Mouse (Mus musculus) midbrain, embryonic 10.5 days (tissue): ENCODE measurements around the gene Gm13285. TPM values are rescaled to one million over a fixed set of nuclear protein-coding genes. Genes with fewer than 3 reads are reported as not detected.
"Not testable (repeated sequence)": the region's sequence is repeated elsewhere in the genome, so short reads cannot be mapped to it uniquely, and the experiment has no call there.

Source experiments
- DNase-seq: peaks from one replicate; pipeline ENCODE4 v3.0.0-alpha.2; 2017; ENCODE audit warnings: low spot score
- H3K27ac ChIP-seq: fragments of 300-500 bp; sonication (generic); replicated peaks from 2 replicates; pipeline ENCODE4 v1.5.1; 2016; ENCODE audit warnings: mild to moderate bottlenecking
- H3K27me3 ChIP-seq: fragments of 300-500 bp; sonication (generic); 2 replicates; pipeline ENCODE4 v1.6.1; 2016; ENCODE audit warnings: low read depth, mild to moderate bottlenecking; ENCODE audit not compliant: poor library complexity, severe bottlenecking
- H3K36me3 ChIP-seq: fragments of 300-500 bp; sonication (generic); 2 replicates; pipeline ENCODE4 v1.6.1; 2016; ENCODE audit warnings: mild to moderate bottlenecking, moderate library complexity
- H3K4me1 ChIP-seq: fragments of 300-500 bp; sonication (generic); 2 replicates; pipeline ENCODE4 v1.6.1; 2016
- H3K4me3 ChIP-seq: fragments of 300-500 bp; sonication (generic); 2 replicates; pipeline ENCODE4 v1.5.1; 2016; ENCODE audit warnings: mild to moderate bottlenecking, moderate library complexity
- H3K9me3 ChIP-seq: fragments of 300-500 bp; sonication (generic); replicated peaks from 2 replicates; pipeline ENCODE4 v1.6.1; 2016; ENCODE audit warnings: mild to moderate bottlenecking
- WGBS: fragments of 180-500 bp; shearing (Covaris S2); methylation state at CpG from one replicate; pipeline ENCODE4 v1.1.7; 2016; 5-methylcytosine and 5-hydroxymethylcytosine counted together
- polyA plus RNA-seq: library from polyadenylated mRNA; unstranded; fragments of >200 nt; fragmentation: Nextera tagmentation; extraction: Ambion mirVana; gene quantifications from 2 replicates; pipeline ENCODE4 v1.2.1, GENCODE M21; 2016

The Gm13285 gene
- polyA plus RNA-seq, 1 experiment from 2014 or later = not detected

DNA sequence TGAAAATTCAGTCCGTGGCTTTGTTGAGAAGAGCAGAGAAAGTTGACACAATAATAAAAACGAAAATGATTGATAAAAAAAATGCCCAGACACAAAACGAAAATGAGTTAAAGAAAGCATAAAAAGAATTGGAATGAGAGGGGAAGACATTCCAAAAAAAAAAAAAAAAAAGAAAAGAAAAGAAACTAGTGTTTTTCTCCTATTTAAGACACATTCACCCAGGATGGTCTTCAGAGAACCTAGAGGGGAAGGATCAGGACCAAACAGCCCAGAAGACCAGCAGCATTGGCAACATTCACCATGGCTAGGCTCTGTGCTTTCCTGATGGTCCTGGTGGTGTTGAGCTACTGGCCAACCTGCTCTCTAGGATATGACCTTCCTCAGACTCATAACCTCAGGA, 16.5 kb downstream of the Gm13285 start, which contains the start of gene Ifna7:
Gene Ifna7 (plus strand): TSS at position 301 of the 400 bp plus-strand sequence.
- WGBS = 64% methylated on average over 3 of the region's 3 CpGs
- H3K4me3 ChIP-seq = no peak within 1 kb of the TSS
- H3K4me1 ChIP-seq = no peaks in the 10 kb centered on the region
- no peak within 1 kb of the TSS for H3K27ac ChIP-seq
- no peak for DNase-seq
- no peaks in the 10 kb centered on the region for H3K36me3 ChIP-seq
- no peaks in the 10 kb centered on the region for H3K9me3 ChIP-seq
- H3K27me3 ChIP-seq = no peaks in the 10 kb centered on the region

DNA sequence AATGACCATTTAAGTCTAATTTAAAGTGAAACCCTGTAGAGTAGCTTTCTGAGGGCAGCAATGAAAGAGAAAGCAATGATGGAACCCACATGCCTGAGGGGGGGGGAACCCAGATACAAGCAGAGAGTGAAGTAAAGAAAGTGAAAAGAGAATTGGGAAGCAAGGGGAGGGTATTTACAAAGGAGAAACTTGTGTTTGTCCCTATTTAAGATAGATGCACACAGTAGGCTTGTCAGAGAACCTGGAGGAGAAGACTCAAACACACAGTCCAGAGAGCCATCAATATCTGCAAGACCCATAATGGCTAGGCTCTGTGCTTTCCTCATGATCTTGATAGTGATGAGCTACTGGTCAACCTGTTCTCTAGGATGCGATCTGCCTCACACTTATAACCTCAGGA, 20.2 kb downstream of the Gm13285 start, which contains the start of gene Ifna11:
Gene Ifna11 (plus strand): TSS at position 301 of the 400 bp plus-strand sequence.
- Histone ChIP-seq H3K9me3 (no peaks in the 10 kb centered on the region), H3K4me1 (no peaks in the 10 kb centered on the region), H3K4me3 (no peak within 1 kb of the TSS), H3K27ac (no peak within 1 kb of the TSS), H3K36me3 (no peaks in the 10 kb centered on the region), H3K27me3 (no peaks in the 10 kb centered on the region)
- DNase-seq = no peak
- WGBS = 86% methylated on average over 1 of the region's 1 CpGs

DNA sequence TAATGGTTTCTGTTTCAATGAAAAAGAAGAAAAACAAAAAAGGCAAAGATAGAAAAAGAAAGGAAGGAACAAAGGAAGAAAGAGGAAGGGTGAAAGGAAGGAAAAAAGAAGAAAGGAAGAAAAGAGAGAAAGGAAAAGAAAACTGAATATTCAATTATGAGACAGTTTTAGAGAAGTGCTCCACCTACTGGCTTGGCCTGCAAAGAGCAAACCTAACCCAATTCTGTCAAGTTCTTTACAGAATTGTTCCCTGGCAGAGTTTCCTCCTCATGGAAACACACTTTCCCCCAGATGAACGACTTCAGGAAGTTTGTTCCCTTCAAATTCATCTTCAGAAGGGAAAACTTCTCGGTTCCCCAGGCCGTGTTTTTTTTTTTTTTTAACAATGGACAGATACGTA, 23.5 kb downstream of the Gm13285 start:
- Histone ChIP-seq H3K27me3 (no peaks in the 10 kb centered on the region), H3K4me1 (no peaks in the 10 kb centered on the region), H3K36me3 (no peaks in the 10 kb centered on the region), H3K9me3 (no peaks in the 10 kb centered on the region), H3K27ac (no peak overlapping the region), H3K4me3 (no peak overlapping the region)
- DNase-seq = no peak
- WGBS = 29% methylated on average over 4 of the region's 4 CpGs

DNA sequence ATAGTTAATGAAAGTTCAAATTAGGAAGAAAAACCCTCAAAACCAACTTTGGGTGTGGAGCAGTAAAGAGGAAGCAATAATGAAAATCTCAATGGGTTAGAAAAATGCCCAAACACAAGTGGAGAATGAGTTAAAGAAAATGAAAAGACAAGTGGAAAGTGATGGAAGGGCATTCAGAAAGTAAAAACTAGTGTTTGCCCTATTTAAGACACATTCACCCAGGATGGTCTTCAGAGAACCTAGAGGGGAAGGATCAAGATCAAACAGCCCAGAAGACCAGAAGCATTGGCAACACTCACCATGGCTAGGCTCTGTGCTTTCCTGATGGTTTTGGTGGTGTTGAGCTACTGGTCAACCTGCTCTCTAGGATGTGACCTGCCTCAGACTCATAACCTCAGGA, 27.7 kb downstream of the Gm13285 start, which contains the start of gene Ifna6:
Gene Ifna6 (plus strand): TSS at position 301 of the 400 bp plus-strand sequence.
- DNase-seq, H3K4me3 ChIP-seq, H3K4me1 ChIP-seq, H3K27ac ChIP-seq, H3K9me3 ChIP-seq, H3K36me3 ChIP-seq, H3K27me3 ChIP-seq: not testable (repeated sequence)

DNA sequence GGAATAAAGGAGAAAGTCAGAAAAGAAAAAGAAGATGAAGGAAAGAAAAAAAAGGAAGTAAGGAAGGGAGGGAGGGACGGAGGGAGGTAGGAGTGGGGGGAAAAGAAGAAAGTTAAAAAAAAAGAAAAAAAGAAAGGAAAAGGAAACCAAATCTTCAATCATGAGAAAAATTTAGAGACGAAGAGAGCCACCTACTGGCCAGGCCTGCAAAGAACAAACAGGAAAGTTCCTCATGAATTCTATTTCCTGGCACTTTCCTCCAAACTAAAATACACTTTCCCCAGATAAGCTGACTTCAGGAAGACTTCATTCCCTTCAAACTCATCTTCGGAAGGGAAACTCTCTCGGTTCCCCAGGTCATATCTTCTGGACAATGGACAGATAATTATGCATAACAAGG, 31.1 kb downstream of the Gm13285 start:
- Histone ChIP-seq H3K4me3 (no peak overlapping the region), H3K9me3 (no peaks in the 10 kb centered on the region), H3K27ac (no peak overlapping the region), H3K4me1 (no peaks in the 10 kb centered on the region), H3K36me3 (no peaks in the 10 kb centered on the region), H3K27me3 (no peaks in the 10 kb centered on the region)
- DNase-seq = no peak
- WGBS = 31% methylated on average over 4 of the region's 4 CpGs

DNA sequence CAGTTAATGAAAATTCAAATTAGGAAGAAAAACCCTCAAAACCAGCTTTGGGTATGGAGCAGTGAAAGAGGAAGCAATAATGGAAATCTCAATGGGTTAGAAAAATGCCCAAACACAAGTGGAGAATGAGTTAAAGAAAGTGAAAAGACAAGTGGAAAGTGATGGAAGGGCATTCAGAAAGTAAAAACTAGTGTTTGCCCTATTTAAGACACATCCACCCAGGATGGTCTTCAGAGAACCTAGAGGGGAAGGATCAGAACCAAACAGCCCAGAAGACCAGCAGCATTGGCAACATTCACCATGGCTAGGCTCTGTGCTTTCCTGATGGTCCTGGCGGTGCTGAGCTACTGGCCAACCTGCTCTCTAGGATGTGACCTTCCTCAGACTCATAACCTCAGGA, 35.8 kb downstream of the Gm13285 start, which contains the start of gene Ifna5:
Gene Ifna5 (plus strand): TSS at position 301 of the 400 bp plus-strand sequence.
- H3K4me1 ChIP-seq, H3K9me3 ChIP-seq, H3K4me3 ChIP-seq, DNase-seq, H3K27me3 ChIP-seq, H3K36me3 ChIP-seq, H3K27ac ChIP-seq: not testable (repeated sequence)
- 70% methylated on average over 1 of the region's 1 CpGs for WGBS

DNA sequence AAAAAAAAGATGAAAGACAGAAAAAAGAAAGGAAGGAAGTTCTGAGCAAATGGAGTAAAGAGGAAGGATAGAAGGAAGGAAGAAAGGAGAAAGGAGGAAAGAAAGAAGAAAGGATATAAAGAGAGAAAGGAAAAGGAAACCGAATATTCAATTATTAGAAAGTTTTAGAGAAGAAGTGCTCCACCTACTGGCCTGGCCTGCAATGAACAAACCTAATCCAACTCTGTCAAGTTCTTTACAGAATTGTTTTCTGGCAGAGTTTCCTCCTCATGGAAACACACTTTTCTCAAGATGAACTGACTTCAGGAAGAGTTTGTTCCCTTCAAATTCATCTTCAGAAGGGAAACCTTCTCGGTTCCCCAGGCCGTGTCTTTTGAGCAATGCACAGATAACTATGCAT, 39.4 kb downstream of the Gm13285 start:
- DNase-seq = no peak
- WGBS = 59% methylated on average over 3 of the region's 3 CpGs
- H3K27me3 ChIP-seq = no peaks in the 10 kb centered on the region
- no peaks in the 10 kb centered on the region for H3K4me1 ChIP-seq
- H3K9me3 ChIP-seq = no peaks in the 10 kb centered on the region
- no peak overlapping the region for H3K4me3 ChIP-seq
- no peaks in the 10 kb centered on the region for H3K36me3 ChIP-seq
- no peak overlapping the region for H3K27ac ChIP-seq

DNA sequence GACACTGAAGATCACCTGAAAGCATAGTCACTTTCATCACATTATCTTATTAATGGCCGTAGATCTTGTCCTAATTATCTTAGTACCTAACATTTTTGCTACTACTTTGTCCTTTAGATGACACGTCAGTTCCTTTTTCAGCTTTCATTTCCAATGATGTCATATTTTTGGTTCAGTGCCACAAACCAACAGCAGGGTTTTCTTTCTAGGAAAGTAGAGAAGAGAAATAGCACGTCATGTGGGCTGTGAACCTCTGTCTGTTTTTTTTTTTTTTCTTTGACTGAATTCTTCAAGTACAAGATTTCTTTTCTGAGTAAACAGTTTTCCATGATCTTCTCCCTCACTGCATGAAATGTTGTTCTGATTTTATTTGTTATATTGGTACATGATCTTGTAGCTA, 40.6 kb downstream of the Gm13285 start:
- Histone ChIP-seq H3K4me3 (no peak overlapping the region), H3K27me3 (no peaks in the 10 kb centered on the region), H3K36me3 (no peaks in the 10 kb centered on the region), H3K27ac (no peak overlapping the region), H3K4me1 (no peaks in the 10 kb centered on the region), H3K9me3 (no peaks in the 10 kb centered on the region)
- WGBS = 86% methylated on average over 3 of the region's 3 CpGs
- no peak for DNase-seq

DNA sequence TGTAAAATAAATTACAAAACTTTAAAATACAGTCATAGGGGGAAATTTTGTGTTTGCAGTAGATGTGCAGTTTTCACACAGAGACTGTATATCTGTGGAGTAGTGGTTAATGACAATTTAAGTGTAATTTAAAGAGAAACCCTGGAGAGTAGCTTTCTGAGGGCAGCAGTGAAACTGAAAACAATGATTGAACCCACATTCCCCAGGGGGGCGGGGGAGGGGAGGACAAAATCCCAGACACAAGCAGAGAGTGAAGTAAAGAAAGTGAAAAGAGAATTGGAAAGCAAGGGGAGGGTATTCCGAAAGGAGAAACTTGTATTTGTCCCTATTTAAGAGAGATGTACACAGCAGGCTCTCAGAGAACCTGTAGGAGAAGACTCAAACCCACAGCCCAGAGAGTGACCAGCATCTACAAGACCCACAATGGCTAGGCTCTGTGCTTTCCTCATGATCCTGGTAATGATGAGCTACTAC, 42.0 kb downstream of the Gm13285 start, which contains the start of gene Ifna4:
Gene Ifna4 (plus strand): TSS at position 424 of the 474 bp plus-strand sequence.
- 49% methylated on average over 2 of the region's 2 CpGs for WGBS
- no peaks in the 10 kb centered on the region for H3K27me3 ChIP-seq
- H3K27ac ChIP-seq = no peak within 1 kb of the TSS
- H3K9me3 ChIP-seq = no peaks in the 10 kb centered on the region
- no peak within 1 kb of the TSS for H3K4me3 ChIP-seq
- no peaks in the 10 kb centered on the region for H3K36me3 ChIP-seq
- no peaks in the 10 kb centered on the region for H3K4me1 ChIP-seq
- no peak for DNase-seq

DNA sequence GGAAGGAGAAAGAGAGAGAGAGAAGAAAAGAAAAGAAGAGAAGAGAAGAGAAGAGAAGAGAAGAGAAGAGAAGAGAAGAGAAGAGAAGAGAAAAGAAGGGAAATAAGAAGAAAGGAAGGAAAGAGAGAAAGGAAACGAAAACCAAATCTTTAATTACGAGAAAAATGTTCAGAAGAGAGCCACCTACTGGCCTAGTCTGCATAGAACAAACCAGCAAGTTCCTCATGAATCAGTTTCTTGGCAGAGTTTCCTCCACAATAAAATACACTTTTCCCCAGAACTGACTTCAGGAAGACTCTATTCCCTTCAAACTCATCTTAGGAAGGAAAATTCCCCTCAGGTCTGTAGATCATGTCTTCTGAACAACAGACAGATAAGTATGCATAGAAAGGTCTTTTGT, 45.9 kb downstream of the Gm13285 start:
- Histone ChIP-seq H3K36me3 (no peaks in the 10 kb centered on the region), H3K4me1 (no peaks in the 10 kb centered on the region), H3K9me3 (no peaks in the 10 kb centered on the region), H3K27ac (no peak overlapping the region), H3K27me3 (0 out of 2 replicates have a peak, but pooled peaks cover 5% of the 10 kb centered on the region), H3K4me3 (no peak overlapping the region)
- WGBS = 56% methylated on average over 2 of the region's 2 CpGs
- no peak for DNase-seq

DNA sequence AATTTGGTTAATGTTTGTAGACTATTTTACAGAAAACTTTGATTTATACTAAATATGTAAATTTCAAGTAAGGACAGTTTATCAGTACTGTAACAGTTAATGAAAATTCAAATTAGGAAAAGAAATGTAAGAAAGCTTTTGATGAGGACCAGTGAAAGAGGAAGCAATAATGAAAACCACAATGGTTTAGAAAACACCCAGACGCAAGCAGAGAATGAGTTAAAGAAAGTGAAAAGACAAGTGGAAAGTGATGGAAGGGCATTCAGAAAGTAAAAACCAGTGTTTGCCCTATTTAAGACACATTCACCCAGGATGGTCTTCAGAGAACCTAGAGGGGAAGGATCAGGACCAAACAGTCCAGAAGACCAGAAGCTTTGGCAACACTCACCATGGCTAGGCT, 50.2 kb downstream of the Gm13285 start, which contains the start of gene Ifna1:
Gene Ifna1 (plus strand): TSS at position 390 of the 400 bp plus-strand sequence.
- no peaks in the 10 kb centered on the region for H3K36me3 ChIP-seq
- no peak for DNase-seq
- H3K4me3 ChIP-seq = no peak within 1 kb of the TSS
- H3K27ac ChIP-seq = no peak within 1 kb of the TSS
- WGBS = 86% methylated on average over 1 of the region's 1 CpGs
- peaks cover 8% of the 10 kb centered on the region for H3K4me1 ChIP-seq
- H3K27me3 ChIP-seq = 0 out of 2 replicates have a peak, but pooled peaks cover 9% of the 10 kb centered on the region
- H3K9me3 ChIP-seq = no peaks in the 10 kb centered on the region
